ENCODE assay signal across 8 mouse cellular contexts in genomic region chr16:87440184-87440686, GRCm38 (mm10). TPM values are rescaled to one million over a fixed set of nuclear protein-coding genes. Genes with fewer than 3 reads are reported as not detected.
DNase-seq lines count a peak whose midpoint lies in the region; ATAC-seq and TF ChIP-seq lines count a peak whose summit lies in the region.

Rwdd2b (minus strand) TSS chr16:87440573.

- peak within 1 kb of the TSS; percentile 75 for H3K9ac ChIP-seq in embryonic facial prominence, embryonic 14.5 days (ENCODE audit: low read depth, low read length)
- H3K9ac ChIP-seq in heart, adult 2 months (ENCODE audit: low read depth, low read length), result peak within 1 kb of the TSS; percentile 96
- peak within 1 kb of the TSS; percentile 86 for H3K9ac ChIP-seq in limb, embryonic 13.5 days
- H3K9ac ChIP-seq in midbrain, embryonic 16.5 days (ENCODE audit: low read depth, low read length), result peak within 1 kb of the TSS; percentile 95

- no peak for TF ChIP-seq EP300 in heart, adult 2 months (IDR thresholded peaks at IDR 0.05; ENCODE audit: insufficient read depth, low read depth, low read length)

- H3K9me3 ChIP-seq in embryonic facial prominence, embryonic 14.5 days (ENCODE audit: control insufficient read depth, low read length), result no peaks in the 10 kb centered on the region
- H3K9me3 ChIP-seq in limb, embryonic 13.5 days, result no peaks in the 10 kb centered on the region
- H3K9me3 ChIP-seq in midbrain, embryonic 16.5 days (replicated peaks; ENCODE audit: control insufficient read depth, low read length, poor library complexity, severe bottlenecking), result no peaks in the 10 kb centered on the region

- H3K4me3 ChIP-seq in embryonic facial prominence, embryonic 14.5 days (ENCODE audit: low read depth, low read length), result peak within 1 kb of the TSS; percentile 59
- peak within 1 kb of the TSS; percentile 100 for H3K4me3 ChIP-seq in heart, adult 2 months
- H3K4me3 ChIP-seq in limb, embryonic 13.5 days, result peak within 1 kb of the TSS; percentile 71
- peak within 1 kb of the TSS; percentile 84 for H3K4me3 ChIP-seq in midbrain, embryonic 16.5 days (ENCODE audit: low read depth, low read length)

- DNase-seq in 3T3-L1 (ENCODE audit: low read depth, low spot score), result peak; percentile 98
- DNase-seq in adrenal gland, postnatal 4 days (ENCODE audit: low spot score in 2 of 2), result peak; percentile 71 to 89
- peak; percentile 98 for DNase-seq in embryonic facial prominence, embryonic 14.5 days (ENCODE audit: low spot score)
- DNase-seq in heart, adult 2 months, result peak; percentile 95
- peak; percentile 91 to 93 for DNase-seq in kidney, adult 8-10 months
- DNase-seq in spleen, postnatal 10 days (ENCODE audit: low spot score in 2 of 2), result peak; percentile 89 to 96

- H3K79me2 ChIP-seq in heart, adult 2 months (replicated peaks; ENCODE audit: control insufficient read depth, insufficient read depth, low read length), result no peaks in the 10 kb centered on the region

- H3K27me3 ChIP-seq in embryonic facial prominence, embryonic 14.5 days (replicated peaks; ENCODE audit: control insufficient read depth, insufficient read depth, low read length), result no peaks in the 10 kb centered on the region
- H3K27me3 ChIP-seq in heart, adult 2 months (ENCODE audit: control insufficient read depth, insufficient read depth, low read length), result no peaks in the 10 kb centered on the region
- no peaks in the 10 kb centered on the region for H3K27me3 ChIP-seq in limb, embryonic 13.5 days
- H3K27me3 ChIP-seq in midbrain, embryonic 16.5 days (ENCODE audit: control insufficient read depth, insufficient read depth, low read depth, low read length), result no peaks in the 10 kb centered on the region

- peak; percentile 75 for TF ChIP-seq POLR2A in heart, adult 2 months (IDR thresholded peaks at IDR 0.05; ENCODE audit: insufficient read depth, low read depth, low read length)

- ATAC-seq in embryonic facial prominence, embryonic 14.5 days (ENCODE audit: low read depth), result peak; percentile 96
- ATAC-seq in limb, embryonic 13.5 days (ENCODE audit: low FRiP score, low read depth), result peak; percentile 96
- ATAC-seq in midbrain, embryonic 16.5 days, result peak; percentile 97

- TF ChIP-seq CTCF in heart, adult 2 months (IDR thresholded peaks at IDR 0.05), result no peak

- H3K27ac ChIP-seq in embryonic facial prominence, embryonic 14.5 days (replicated peaks; ENCODE audit: low read depth, low read length), result peak within 1 kb of the TSS; percentile 77
- H3K27ac ChIP-seq in heart, adult 2 months, result peak within 1 kb of the TSS; percentile 98
- H3K27ac ChIP-seq in limb, embryonic 13.5 days, result peak within 1 kb of the TSS; percentile 66; the same call in 1 of the 2 replicates
- peak within 1 kb of the TSS; percentile 97 for H3K27ac ChIP-seq in midbrain, embryonic 16.5 days (ENCODE audit: low read length)

- intact Hi-C loops in heart, adult 2 months (cut with DNase I), result loop anchor here (2.0 kb wide), 1 partner anchor 15 kb away; the partner anchor contains the start of gene Usp16

- peak within 1 kb of the TSS; percentile 84 for H3K4me2 ChIP-seq in embryonic facial prominence, embryonic 14.5 days (ENCODE audit: low read depth, low read length)
- peak within 1 kb of the TSS; percentile 84 for H3K4me2 ChIP-seq in limb, embryonic 13.5 days (replicated peaks)
- H3K4me2 ChIP-seq in midbrain, embryonic 16.5 days (ENCODE audit: low read length), result peak within 1 kb of the TSS; percentile 83

- peaks cover 10% of the 10 kb centered on the region for H3K4me1 ChIP-seq in embryonic facial prominence, embryonic 14.5 days (ENCODE audit: control insufficient read depth, insufficient read depth, low read length)
- H3K4me1 ChIP-seq in heart, adult 2 months (ENCODE audit: control insufficient read depth, insufficient read depth, low read length), result peaks cover 5% of the 10 kb centered on the region; the same call in 1 of the 2 replicates
- H3K4me1 ChIP-seq in limb, embryonic 13.5 days, result peaks cover 15% of the 10 kb centered on the region
- H3K4me1 ChIP-seq in midbrain, embryonic 16.5 days (ENCODE audit: control insufficient read depth, insufficient read depth, low read length), result peaks cover 15% of the 10 kb centered on the region

- no peaks in the 10 kb centered on the region for H3K36me3 ChIP-seq in embryonic facial prominence, embryonic 14.5 days (ENCODE audit: control insufficient read depth, insufficient read depth, low read length)
- no peaks in the 10 kb centered on the region for H3K36me3 ChIP-seq in heart, adult 2 months (ENCODE audit: control insufficient read depth, insufficient read depth, low read length)
- 0 out of 2 replicates have a peak, but pooled peaks cover 4% of the 10 kb centered on the region for H3K36me3 ChIP-seq in limb, embryonic 13.5 days
- H3K36me3 ChIP-seq in midbrain, embryonic 16.5 days (ENCODE audit: control insufficient read depth, insufficient read depth, low read length), result no peaks in the 10 kb centered on the region

- under 1% methylated on average over 30 of the region's 38 CpGs for WGBS in embryonic facial prominence, embryonic 14.5 days
- under 1% methylated on average over 38 of the region's 38 CpGs for WGBS in heart, adult 2 months
- under 1% methylated on average over 38 of the region's 38 CpGs for WGBS in limb, embryonic 13.5 days
- 1% methylated on average over 38 of the region's 38 CpGs for WGBS in midbrain, embryonic 16.5 days

RNA-seq across cellular contexts. Expression of gene Rwdd2b, which starts in this region (rescaled TPM):
- 10 to 100 TPM; 10.2 to 10.6 TPM for total RNA-seq in adrenal gland, postnatal 4 days (2021)
- polyA plus RNA-seq in embryonic facial prominence, embryonic 14.5 days (2014; fragmentation: Nextera tagmentation; extraction: Ambion mirVana), result 8.1 and 9.1 TPM in 2 replicates
- total RNA-seq in heart, adult 2 months (2021), result 1 to 10 TPM; 5.1 to 5.6 TPM
- polyA plus RNA-seq in heart, adult 2 months (2012; rRNA removed), result 2.5 and 5.0 TPM in 2 replicates
- 10.3 and 11.5 TPM in 2 replicates for polyA plus RNA-seq in limb, embryonic 13.5 days (2015; fragmentation: Nextera tagmentation; extraction: Ambion mirVana)
- 14.9 and 15.6 TPM in 2 replicates for polyA plus RNA-seq in midbrain, embryonic 16.5 days (2015; fragmentation: Nextera tagmentation; extraction: Ambion mirVana)

Comparison
In these comparisons a context has a peak if more than half of its experiments do, and no peak if none do; other contexts are left out.
1. Peak in every context shown above with its lines: DNase-seq, ATAC-seq, H3K4me3 ChIP-seq and H3K27ac ChIP-seq.